Mouse (Mus musculus) hindbrain, embryonic 13.5 days (tissue): Measurements from ENCODE around the gene Exoc3l. TPM values are rescaled to one million over a fixed set of nuclear protein-coding genes. Genes with fewer than 3 reads are reported as not detected.

Experiments used
- ATAC-seq: fragments of 200-750 bp; cut with Nextera tagmentation; 2 replicates; pipeline ENCODE4 v1.8.0; 2017; ENCODE audit warnings: moderate TSS enrichment; ENCODE audit not compliant: low FRiP score
- H3K27ac ChIP-seq: fragments of 300-500 bp; sonication (generic); 2 replicates; pipeline ENCODE4 v1.5.1; 2015; ENCODE audit warnings: inconsistent platforms, mild to moderate bottlenecking, moderate library complexity
- H3K27me3 ChIP-seq: fragments of 300-500 bp; sonication (generic); 2 replicates; pipeline ENCODE4 v1.6.1; 2015; ENCODE audit warnings: mild to moderate bottlenecking, inconsistent platforms
- H3K36me3 ChIP-seq: fragments of 300-500 bp; sonication (generic); 2 replicates; pipeline ENCODE4 v1.6.1; 2015; ENCODE audit warnings: mild to moderate bottlenecking, inconsistent platforms
- H3K4me1 ChIP-seq: fragments of 300-500 bp; sonication (generic); replicated peaks from 2 replicates; pipeline ENCODE4 v1.6.1; 2015; ENCODE audit warnings: inconsistent platforms
- H3K4me2 ChIP-seq: fragments of 300-500 bp; sonication (generic); 2 replicates; pipeline ENCODE4 v1.6.1; 2015; ENCODE audit warnings: inconsistent platforms, mild to moderate bottlenecking, moderate library complexity
- H3K4me3 ChIP-seq: fragments of 300-500 bp; sonication (generic); 2 replicates; pipeline ENCODE4 v1.5.1; 2015; ENCODE audit warnings: mild to moderate bottlenecking, inconsistent platforms
- H3K9ac ChIP-seq: fragments of 300-500 bp; sonication (generic); 2 replicates; pipeline ENCODE4 v1.6.1; 2015; ENCODE audit warnings: mild to moderate bottlenecking, inconsistent platforms
- H3K9me3 ChIP-seq: fragments of 300-500 bp; sonication (generic); 2 replicates; pipeline ENCODE4 v1.6.1; 2016; ENCODE audit warnings: inconsistent platforms
- WGBS: fragments of 180-500 bp; shearing (Covaris S2); methylation state at CpG from one replicate; pipeline ENCODE4 v1.1.7; 2015; 5-methylcytosine and 5-hydroxymethylcytosine counted together
- polyA plus RNA-seq: library from polyadenylated mRNA; unstranded; fragments of >200 nt; fragmentation: Nextera tagmentation; extraction: Ambion mirVana; gene quantifications from 2 replicates; pipeline ENCODE4 v1.2.1, GENCODE M21; 2015

Gene Exoc3l
- polyA plus RNA-seq, 1 experiment from 2014 or later, result 14.6 TPM

DNA sequence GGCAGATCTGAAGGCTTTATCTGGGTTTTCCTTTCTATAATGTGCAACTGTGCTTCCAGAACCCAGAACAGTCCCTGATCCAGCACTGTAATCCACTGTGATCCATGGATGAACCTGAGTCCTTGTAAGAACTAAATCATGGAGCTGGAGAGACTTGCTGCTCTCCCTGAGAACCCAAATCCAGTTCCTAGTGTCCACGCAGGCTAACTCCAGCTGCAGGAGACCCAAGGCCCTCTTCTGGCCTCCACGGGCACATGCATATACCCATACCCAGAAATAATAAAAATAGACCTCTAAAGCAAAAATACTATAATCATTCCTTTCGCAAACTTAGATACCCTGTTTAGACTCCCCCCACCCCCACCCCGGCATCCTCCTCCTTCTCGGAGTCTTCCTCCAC lies 7.7 kb downstream of the Exoc3l start:
- no peak for ATAC-seq
- H3K27me3 ChIP-seq, result peaks cover 17% of the 10 kb centered on the region
- H3K27ac ChIP-seq, result no peak overlapping the region
- H3K36me3 ChIP-seq, result peaks cover 24% of the 10 kb centered on the region
- no peaks in the 10 kb centered on the region for H3K9me3 ChIP-seq
- peak overlapping the region; percentile 82 for H3K4me2 ChIP-seq
- H3K4me3 ChIP-seq, result peak overlapping the region; percentile 55
- 81% methylated on average over 5 of the region's 5 CpGs for WGBS
- peaks cover 68% of the 10 kb centered on the region for H3K4me1 ChIP-seq
- peak overlapping the region; percentile 77 for H3K9ac ChIP-seq

DNA sequence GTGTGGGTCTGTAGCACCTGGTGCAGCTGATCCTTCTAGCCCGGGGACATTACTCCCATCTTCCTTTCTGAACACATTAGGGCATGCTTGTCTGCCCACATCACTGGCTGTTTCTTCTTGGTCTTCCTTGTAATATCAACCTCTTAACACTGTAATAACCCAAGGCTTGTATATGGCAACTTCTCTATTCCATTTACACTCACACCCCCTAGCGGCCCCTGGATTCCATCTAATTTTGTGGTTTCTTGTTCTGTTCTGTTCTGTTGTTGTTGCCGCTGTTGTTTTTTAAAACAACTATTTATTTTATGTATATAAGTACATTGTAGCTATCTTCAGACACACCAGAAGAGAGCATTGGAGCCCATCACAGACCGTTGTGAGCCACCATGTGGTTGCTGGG lies 9.0 kb downstream of the Exoc3l start:
- Histone ChIP-seq H3K9me3 (no peaks in the 10 kb centered on the region), H3K27ac (no peak overlapping the region), H3K36me3 (peaks cover 37% of the 10 kb centered on the region), H3K4me2 (peak overlapping the region; percentile 82), H3K27me3 (peaks cover 20% of the 10 kb centered on the region), H3K4me1 (peaks cover 68% of the 10 kb centered on the region), H3K4me3 (peak overlapping the region; percentile 55), H3K9ac (peak overlapping the region; percentile 51; the same call in 1 of the 2 replicates)
- ATAC-seq, result no peak
- 88% methylated on average over 4 of the region's 4 CpGs for WGBS

DNA sequence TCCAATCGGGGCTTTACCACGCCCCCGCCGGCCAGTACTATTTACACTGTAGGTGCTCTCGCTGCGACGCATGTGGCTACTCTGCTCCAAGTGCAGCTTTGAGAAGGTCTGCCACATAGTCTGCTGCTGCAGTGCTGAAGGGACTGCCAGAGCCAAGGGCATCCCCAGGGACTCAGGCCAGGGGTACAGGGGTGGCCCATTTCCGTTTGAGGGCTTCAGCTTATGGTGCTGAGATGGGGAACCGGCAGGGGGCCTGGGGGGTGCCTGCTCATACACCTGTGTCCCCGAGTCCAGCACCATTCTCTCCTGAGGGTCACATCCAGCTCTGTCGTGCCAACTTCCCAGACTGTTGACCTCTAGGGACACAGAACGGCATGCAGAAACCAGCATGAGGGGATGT lies 10.4 kb downstream of the Exoc3l start:
- no peaks in the 10 kb centered on the region for H3K9me3 ChIP-seq
- 41% methylated on average over 12 of the region's 12 CpGs for WGBS
- H3K36me3 ChIP-seq, result peaks cover 48% of the 10 kb centered on the region
- peaks cover 19% of the 10 kb centered on the region for H3K27me3 ChIP-seq
- no peak overlapping the region for H3K4me3 ChIP-seq
- H3K9ac ChIP-seq, result peak overlapping the region; percentile 51; the same call in 1 of the 2 replicates
- H3K4me2 ChIP-seq, result peak overlapping the region; percentile 82
- no peak overlapping the region for H3K27ac ChIP-seq
- ATAC-seq, result no peak
- H3K4me1 ChIP-seq, result peaks cover 61% of the 10 kb centered on the region

DNA sequence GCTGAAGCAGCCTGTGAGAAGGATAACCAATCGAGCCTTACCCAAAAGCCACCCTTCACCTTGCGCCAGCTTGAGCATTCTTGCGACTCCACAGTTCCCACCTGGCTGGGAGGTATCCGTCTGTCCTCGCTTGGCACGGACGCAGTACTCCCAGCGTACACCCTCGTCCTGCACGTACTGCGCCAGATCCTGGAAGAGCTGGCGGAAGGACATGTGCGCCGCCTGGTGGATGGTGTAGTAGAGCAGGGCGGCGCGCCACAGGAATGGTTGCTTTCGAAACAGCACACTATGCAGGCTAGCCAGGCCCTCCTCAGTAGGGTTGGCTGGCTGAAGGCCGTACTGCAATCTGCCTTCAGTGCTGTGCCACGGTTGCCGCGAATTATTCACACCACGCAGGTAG lies 12.8 kb downstream of the Exoc3l start:
- Histone ChIP-seq H3K4me2 (no peak overlapping the region), H3K27ac (no peak overlapping the region), H3K4me3 (no peak overlapping the region), H3K4me1 (peaks cover 52% of the 10 kb centered on the region), H3K36me3 (peaks cover 61% of the 10 kb centered on the region), H3K27me3 (peaks cover 41% of the 10 kb centered on the region), H3K9ac (no peak overlapping the region), H3K9me3 (no peaks in the 10 kb centered on the region)
- ATAC-seq, result no peak
- 27% methylated on average over 22 of the region's 23 CpGs for WGBS

DNA sequence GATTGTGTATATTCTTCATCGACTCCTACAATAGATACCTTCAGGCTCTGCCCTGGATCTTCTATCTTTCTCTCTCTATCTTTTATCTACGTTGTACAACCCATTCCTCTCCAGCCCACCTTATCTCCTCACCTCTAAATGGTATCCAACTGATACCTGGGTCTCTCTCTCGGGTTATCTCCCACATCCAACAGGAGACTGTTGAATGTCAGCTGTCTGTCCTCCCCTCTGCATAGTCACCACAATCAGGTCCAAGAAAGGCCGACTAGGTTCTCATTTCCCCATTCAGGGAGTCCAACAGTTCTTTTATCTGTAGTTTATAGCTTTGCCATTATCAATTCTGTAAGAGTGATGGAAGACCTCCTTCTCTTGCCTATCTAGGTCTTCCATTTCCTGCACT lies 13.7 kb downstream of the Exoc3l start:
- Histone ChIP-seq H3K27ac (no peak overlapping the region), H3K4me2 (no peak overlapping the region), H3K4me1 (peaks cover 43% of the 10 kb centered on the region), H3K36me3 (peaks cover 61% of the 10 kb centered on the region), H3K27me3 (peaks cover 49% of the 10 kb centered on the region), H3K9ac (no peak overlapping the region), H3K4me3 (no peak overlapping the region), H3K9me3 (no peaks in the 10 kb centered on the region)
- 90% methylated on average over 4 of the region's 4 CpGs for WGBS
- ATAC-seq, result no peak

DNA sequence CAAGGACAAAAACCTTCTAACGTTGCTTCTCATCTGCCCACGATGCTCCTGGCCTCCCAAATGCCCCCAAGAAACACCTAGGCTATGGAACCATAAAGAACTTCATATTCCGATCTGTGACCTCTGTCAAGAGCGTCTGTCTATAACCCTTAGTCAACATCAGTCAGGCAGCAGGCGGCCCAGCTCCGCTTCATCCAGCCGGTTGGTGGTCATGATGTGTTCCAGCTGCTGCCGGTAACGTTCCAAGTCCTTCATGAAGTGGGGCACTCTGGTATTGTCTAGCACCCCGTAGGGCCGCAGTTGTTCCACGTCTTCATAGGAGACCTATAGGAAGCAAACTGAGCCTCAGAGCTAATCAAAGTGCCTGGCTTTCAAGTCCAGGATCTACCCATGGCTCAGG lies 14.1 kb downstream of the Exoc3l start:
- ATAC-seq, result no peak
- H3K36me3 ChIP-seq, result peaks cover 61% of the 10 kb centered on the region
- 92% methylated on average over 12 of the region's 12 CpGs for WGBS

DNA sequence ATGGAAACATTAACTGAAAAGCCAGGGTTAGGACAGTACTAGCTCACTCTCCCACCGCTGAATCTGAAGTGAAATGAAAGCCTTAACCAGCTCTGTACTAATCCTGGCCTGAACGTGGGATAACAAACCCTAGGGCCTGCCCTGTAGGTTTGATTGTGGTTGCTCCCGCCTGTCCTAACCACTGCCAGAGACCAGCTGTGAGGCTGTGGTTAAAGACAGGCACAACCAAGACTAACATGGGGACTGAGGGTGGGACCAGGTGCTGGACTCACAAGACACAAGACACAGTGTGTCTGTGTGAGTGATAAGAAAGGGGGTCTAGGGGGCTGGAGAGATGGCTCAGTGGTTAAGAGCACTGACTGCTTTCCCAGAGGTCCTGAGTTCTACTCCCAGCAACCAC lies 15.3 kb downstream of the Exoc3l start:
- H3K27me3 ChIP-seq, result peaks cover 66% of the 10 kb centered on the region
- no peak overlapping the region for H3K9ac ChIP-seq
- H3K36me3 ChIP-seq, result peaks cover 56% of the 10 kb centered on the region
- no peak overlapping the region for H3K4me2 ChIP-seq
- H3K4me1 ChIP-seq, result peaks cover 41% of the 10 kb centered on the region
- no peak for ATAC-seq
- H3K27ac ChIP-seq, result no peak overlapping the region
- no peaks in the 10 kb centered on the region for H3K9me3 ChIP-seq
- 76% methylated on average over 3 of the region's 3 CpGs for WGBS
- H3K4me3 ChIP-seq, result no peak overlapping the region

More for the DNA sequence above, 14.1 kb downstream of the Exoc3l start:
- no peak overlapping the region for H3K4me3 ChIP-seq
- peaks cover 41% of the 10 kb centered on the region for H3K4me1 ChIP-seq
- no peak overlapping the region for H3K9ac ChIP-seq
- H3K27me3 ChIP-seq, result peaks cover 53% of the 10 kb centered on the region
- H3K27ac ChIP-seq, result no peak overlapping the region
- no peak overlapping the region for H3K4me2 ChIP-seq
- H3K9me3 ChIP-seq, result no peaks in the 10 kb centered on the region

DNA sequence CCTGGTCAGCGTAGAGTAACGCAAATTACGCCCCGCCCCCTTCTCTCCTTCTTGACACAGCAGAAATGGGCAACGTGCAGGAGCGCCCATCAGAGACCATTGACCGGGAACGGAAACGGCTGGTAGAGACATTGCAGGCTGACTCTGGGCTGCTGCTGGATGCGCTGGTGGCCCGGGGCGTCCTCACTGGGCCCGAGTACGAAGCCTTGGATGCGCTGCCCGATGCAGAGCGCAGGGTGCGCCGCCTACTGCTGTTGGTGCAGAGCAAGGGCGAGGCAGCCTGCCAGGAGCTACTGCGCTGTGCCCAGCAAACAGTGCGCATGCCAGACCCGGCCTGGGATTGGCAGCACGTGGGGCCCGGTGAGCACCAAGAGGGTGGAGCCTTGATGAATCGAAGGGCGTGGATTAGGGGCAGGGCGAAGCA lies 17.0 kb downstream of the Exoc3l start:
- peak overlapping the region; percentile 48 for H3K4me2 ChIP-seq
- peak overlapping the region; percentile 22 for H3K4me3 ChIP-seq
- peak overlapping the region; percentile 64 for H3K9ac ChIP-seq
- ATAC-seq, result peak; percentile 47
- no peaks in the 10 kb centered on the region for H3K9me3 ChIP-seq
- peaks cover 33% of the 10 kb centered on the region for H3K4me1 ChIP-seq
- H3K36me3 ChIP-seq, result peaks cover 44% of the 10 kb centered on the region
- no peak overlapping the region for H3K27ac ChIP-seq
- WGBS, result 3% methylated on average over 28 of the region's 28 CpGs
- H3K27me3 ChIP-seq, result peaks cover 82% of the 10 kb centered on the region

DNA sequence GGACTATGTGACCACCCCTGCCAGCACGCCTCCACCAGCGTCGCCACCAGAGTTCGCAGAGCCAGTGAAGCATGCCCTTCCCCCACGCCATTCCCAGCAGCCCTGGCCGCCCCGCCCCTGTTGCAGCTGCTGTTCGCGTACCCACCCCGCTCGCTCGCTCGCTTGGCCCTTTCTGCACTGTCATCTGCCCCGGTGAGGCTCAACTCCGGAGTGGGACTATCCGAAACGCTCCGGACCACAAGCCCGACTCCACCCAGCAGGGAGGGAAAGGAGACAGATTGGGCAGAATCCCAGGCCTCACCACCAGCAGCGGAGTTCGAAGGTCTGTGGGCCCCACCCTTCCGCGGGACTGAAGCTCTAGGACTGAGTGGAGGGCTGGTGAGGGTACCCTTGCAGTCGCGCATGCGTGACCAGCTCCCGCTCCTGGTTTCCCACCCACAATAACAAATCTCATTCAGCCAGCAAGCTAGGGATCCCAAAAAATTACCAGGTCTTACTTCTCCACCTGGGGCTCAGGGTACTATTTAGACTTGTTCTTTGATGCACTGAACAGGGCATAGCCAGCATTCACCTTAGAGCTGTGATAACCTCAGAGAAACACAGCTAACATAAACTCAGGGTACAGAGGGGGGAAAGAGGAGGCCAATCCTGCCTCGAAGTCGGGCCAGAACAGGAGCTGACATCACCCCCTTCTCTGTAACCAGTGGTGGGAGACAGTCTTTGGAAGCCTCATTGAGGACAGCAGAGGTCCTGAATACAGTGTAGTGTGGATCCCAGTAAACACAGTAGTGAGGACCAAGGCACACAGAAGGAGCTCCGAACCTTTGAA lies 19.4 kb downstream of the Exoc3l start:
- Histone ChIP-seq H3K4me3 (peak overlapping the region; percentile 42), H3K9ac (peak overlapping the region; percentile 63), H3K4me2 (peak overlapping the region; percentile 74), H3K4me1 (peaks cover 27% of the 10 kb centered on the region), H3K27me3 (peaks cover 95% of the 10 kb centered on the region), H3K36me3 (peaks cover 19% of the 10 kb centered on the region), H3K9me3 (no peaks in the 10 kb centered on the region), H3K27ac (no peak overlapping the region)
- 3% methylated on average over 30 of the region's 30 CpGs for WGBS
- ATAC-seq, result peak; percentile 59

DNA sequence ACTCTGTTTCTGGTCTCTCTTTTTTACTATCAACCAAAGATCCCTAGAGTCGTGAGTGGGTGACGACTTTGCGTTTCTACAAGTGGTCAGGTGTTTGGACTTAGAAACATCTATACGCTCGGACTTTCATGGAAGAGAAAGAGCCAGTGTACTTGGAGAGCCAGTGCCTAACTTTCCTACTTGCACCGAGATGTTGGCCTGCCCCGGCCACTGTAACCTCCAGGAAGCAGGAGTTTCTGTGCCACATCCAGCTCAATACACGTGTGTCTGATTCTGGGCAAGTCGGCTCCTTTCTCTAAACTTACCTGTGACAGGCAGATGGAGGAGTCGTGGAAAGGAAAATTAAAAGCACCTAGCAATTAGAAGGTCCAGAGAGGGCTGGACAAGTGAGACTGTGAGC lies 20.1 kb downstream of the Exoc3l start, which contains the start of gene Nol3:
Gene Nol3, plus strand, starts transcription at position 301 of the 400 bp plus-strand sequence.
- H3K27ac ChIP-seq, result no peak within 1 kb of the TSS
- no peaks in the 10 kb centered on the region for H3K9me3 ChIP-seq
- peaks cover 99% of the 10 kb centered on the region for H3K27me3 ChIP-seq
- ATAC-seq, result no peak
- H3K9ac ChIP-seq, result peak within 1 kb of the TSS; percentile 63
- H3K4me1 ChIP-seq, result peaks cover 29% of the 10 kb centered on the region
- H3K36me3 ChIP-seq, result peaks cover 16% of the 10 kb centered on the region
- WGBS, result 4% methylated on average over 10 of the region's 10 CpGs
- H3K4me3 ChIP-seq, result peak within 1 kb of the TSS; percentile 42
- peak within 1 kb of the TSS; percentile 74 for H3K4me2 ChIP-seq

DNA sequence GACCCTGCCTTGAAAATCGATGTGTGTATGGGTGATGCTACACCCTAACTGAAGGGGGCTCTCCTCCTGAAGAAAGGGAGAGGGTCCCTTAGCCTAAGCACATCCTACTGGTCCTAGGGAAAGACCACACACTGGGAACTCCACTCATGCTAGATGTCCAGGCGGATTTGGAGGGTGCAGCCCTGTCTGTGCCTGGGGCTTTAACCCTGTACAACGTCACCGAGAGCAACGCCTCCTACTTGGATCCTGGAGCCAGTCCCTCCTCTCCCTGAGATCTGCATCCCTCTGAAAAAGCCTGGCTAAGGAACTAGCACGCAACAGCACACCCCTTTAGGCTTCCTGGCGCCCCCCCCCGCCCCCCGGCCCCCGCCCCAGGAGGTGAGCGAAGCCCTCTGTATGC lies 20.5 kb downstream of the Exoc3l start:
- no peak overlapping the region for H3K27ac ChIP-seq
- H3K27me3 ChIP-seq, result peaks cover 99% of the 10 kb centered on the region
- peak overlapping the region; percentile 74 for H3K4me2 ChIP-seq
- H3K4me1 ChIP-seq, result peaks cover 33% of the 10 kb centered on the region
- no peak overlapping the region for H3K4me3 ChIP-seq
- H3K9ac ChIP-seq, result no peak overlapping the region
- WGBS, result 8% methylated on average over 10 of the region's 11 CpGs
- H3K36me3 ChIP-seq, result peaks cover 12% of the 10 kb centered on the region
- ATAC-seq, result no peak
- no peaks in the 10 kb centered on the region for H3K9me3 ChIP-seq

DNA sequence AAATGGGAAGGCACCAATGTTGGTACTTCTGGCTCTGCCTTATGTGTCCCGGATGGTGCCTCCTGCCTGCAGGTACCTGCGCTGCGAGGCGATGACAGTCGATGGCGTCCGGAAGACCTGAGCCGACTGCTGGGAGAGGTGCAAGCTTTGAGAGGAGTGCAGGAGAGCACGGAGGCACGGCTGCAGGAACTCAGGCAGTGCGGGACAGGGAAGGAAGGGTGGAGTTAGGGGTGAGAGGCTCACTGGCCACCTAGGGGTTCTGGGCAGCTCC lies 25.1 kb downstream of the Exoc3l start:
- no peak for ATAC-seq
- Histone ChIP-seq H3K9ac (peak overlapping the region; percentile 24), H3K4me1 (peaks cover 41% of the 10 kb centered on the region), H3K4me2 (peak overlapping the region; percentile 72; the same call in 1 of the 2 replicates), H3K27me3 (peaks cover 99% of the 10 kb centered on the region), H3K36me3 (no peaks in the 10 kb centered on the region), H3K27ac (no peak overlapping the region), H3K4me3 (peak overlapping the region; percentile 51), H3K9me3 (peaks cover 5% of the 10 kb centered on the region; the same call in 1 of the 2 replicates)
- WGBS, result 2% methylated on average over 11 of the region's 11 CpGs
